Mouse (Mus musculus) erythroblast, embryonic 14.5 days (primary cell): Measurements from ENCODE around the gene Boll.

Experiments
- GATA1 ChIP-seq: IDR thresholded peaks from 2 replicates; pipeline ENCODE4 v1.6.1; 2012; ENCODE audit warnings: low read length, inconsistent platforms, mixed read lengths
- TAL1 ChIP-seq: IDR thresholded peaks from 3 replicates; pipeline ENCODE4 v1.6.1; 2012; ENCODE audit warnings: low read length, inconsistent platforms, mixed read lengths

DNA sequence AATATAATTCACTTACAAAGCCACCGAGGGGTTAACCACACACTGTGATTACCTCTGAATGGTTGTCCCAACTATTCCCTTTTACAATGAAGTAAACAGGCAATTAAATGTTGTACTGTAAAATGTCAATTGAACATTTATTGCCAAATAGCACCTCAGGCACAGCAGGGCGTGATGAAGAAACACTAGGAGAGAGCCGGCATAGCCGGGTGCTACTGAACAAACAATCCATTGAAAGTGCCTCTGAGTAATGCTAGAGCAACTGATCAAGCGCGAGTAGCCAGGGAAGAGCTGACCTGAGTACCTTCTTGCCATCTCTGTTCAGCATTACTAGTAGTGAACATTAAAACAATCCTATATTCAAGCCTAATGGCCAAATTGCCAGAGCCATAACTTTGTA lies 49.3 kb upstream of the Boll start:
- TF ChIP-seq TAL1 (no peak), GATA1 (no peak)
